Mouse (Mus musculus) hindbrain, embryonic 15.5 days (tissue): ENCODE results near the gene Top3b. TPM values are rescaled to one million over a fixed set of nuclear protein-coding genes. Genes with fewer than 3 reads are reported as not detected.
"Not testable (repeated sequence)": the region's sequence is repeated elsewhere in the genome, so short reads cannot be mapped to it uniquely, and the experiment has no call there.

ENCODE experiments used
- ATAC-seq: fragments of 200-750 bp; cut with Nextera tagmentation; 2 replicates; pipeline ENCODE4 v1.8.0; 2017; ENCODE audit warnings: low read depth, moderate number of reproducible peaks, moderate TSS enrichment; ENCODE audit not compliant: low FRiP score
- H3K27ac ChIP-seq: fragments of 300-500 bp; sonication (generic); replicated peaks from 2 replicates; pipeline ENCODE4 v1.5.1; 2015; ENCODE audit warnings: mild to moderate bottlenecking, inconsistent platforms
- H3K27me3 ChIP-seq: fragments of 300-500 bp; sonication (generic); 2 replicates; pipeline ENCODE4 v1.6.1; 2015; ENCODE audit warnings: control low read depth, inconsistent platforms
- H3K36me3 ChIP-seq: fragments of 300-500 bp; sonication (generic); 2 replicates; pipeline ENCODE4 v1.6.1; 2015; ENCODE audit warnings: control low read depth, inconsistent platforms
- H3K4me1 ChIP-seq: fragments of 300-500 bp; sonication (generic); replicated peaks from 2 replicates; pipeline ENCODE4 v1.6.1; 2015; ENCODE audit warnings: control low read depth, inconsistent platforms
- H3K4me2 ChIP-seq: fragments of 300-500 bp; sonication (generic); 2 replicates; pipeline ENCODE4 v1.6.1; 2015; ENCODE audit warnings: moderate library complexity, mild to moderate bottlenecking, inconsistent platforms
- H3K4me3 ChIP-seq: fragments of 300-500 bp; sonication (generic); 2 replicates; pipeline ENCODE4 v1.5.1; 2015; ENCODE audit warnings: mild to moderate bottlenecking, inconsistent platforms
- H3K9ac ChIP-seq: fragments of 300-500 bp; sonication (generic); 2 replicates; pipeline ENCODE4 v1.6.1; 2015; ENCODE audit warnings: inconsistent platforms
- H3K9me3 ChIP-seq: fragments of 300-500 bp; sonication (generic); 2 replicates; pipeline ENCODE4 v1.6.1; 2016; ENCODE audit warnings: control low read depth, inconsistent platforms
- WGBS: fragments of 180-500 bp; shearing (Covaris S2); methylation state at CpG from one replicate; pipeline ENCODE4 v1.1.7; 2015; 5-methylcytosine and 5-hydroxymethylcytosine counted together
- polyA plus RNA-seq: library from polyadenylated mRNA; unstranded; fragments of >200 nt; fragmentation: Nextera tagmentation; extraction: Ambion mirVana; gene quantifications from 2 replicates; pipeline ENCODE4 v1.2.1, GENCODE M21; 2015

The Top3b gene
- polyA plus RNA-seq, result 65.4 and 74.2 TPM in 2 replicates

DNA sequence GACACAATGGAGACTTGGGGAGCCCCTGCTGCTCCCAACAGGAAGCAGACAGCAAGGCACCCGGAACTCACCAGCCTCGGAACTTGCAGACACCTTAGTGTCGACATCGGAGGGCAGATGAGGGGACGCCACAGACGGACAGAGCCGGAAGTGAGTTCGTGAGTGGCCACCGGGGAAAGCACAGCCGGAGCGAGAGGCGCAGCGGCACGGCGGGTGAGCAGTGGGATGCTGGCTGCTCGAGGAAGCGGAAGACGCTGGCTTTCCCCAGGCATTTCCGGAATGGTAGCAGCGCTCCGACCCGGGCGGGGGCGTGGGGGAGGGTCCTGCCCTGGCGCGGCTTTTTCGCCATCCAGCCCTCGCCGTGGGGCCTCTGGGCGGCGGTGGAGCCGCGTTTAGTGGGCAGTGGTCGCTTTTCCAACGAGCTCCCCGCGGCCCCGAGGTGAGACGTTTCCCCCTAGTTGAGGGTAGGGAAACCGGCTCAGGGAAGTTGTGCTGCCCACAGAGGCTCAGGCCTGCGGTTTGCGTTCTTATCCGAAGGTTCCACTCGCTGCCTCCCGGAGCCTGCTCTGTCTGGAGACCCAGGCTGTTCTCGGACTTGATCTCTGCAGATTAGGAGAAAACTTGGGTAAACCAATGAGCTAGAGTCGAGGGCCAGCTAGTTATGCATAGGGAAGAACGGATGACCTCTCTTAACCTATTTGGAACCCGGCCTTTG, at the start of gene Top3b, which contains the start of gene Vpreb1:
Top3b (plus strand) TSS at position 120 of the 715 bp plus-strand sequence.
Vpreb1 (minus strand) TSS at position 227 of the 715 bp plus-strand sequence.
- no peaks in the 10 kb centered on the region for H3K9me3 ChIP-seq
- peak; percentile 97 for ATAC-seq
- no peaks in the 10 kb centered on the region for H3K27me3 ChIP-seq
- under 1% methylated on average over 48 of the region's 49 CpGs for WGBS
- H3K36me3 ChIP-seq, result peaks cover 7% of the 10 kb centered on the region
- peak within 1 kb of the TSS; percentile 91 for H3K27ac ChIP-seq
- peak within 1 kb of the TSS; percentile 83 for H3K9ac ChIP-seq
- H3K4me3 ChIP-seq, result peak within 1 kb of the TSS; percentile 76
- peak within 1 kb of the TSS; percentile 61 for H3K4me2 ChIP-seq
- peaks cover 20% of the 10 kb centered on the region for H3K4me1 ChIP-seq

- Histone ChIP-seq H3K27ac (no peak overlapping the region), H3K9ac (no peak overlapping the region), H3K36me3 (peaks cover 2% of the 10 kb centered on the region; the same call in 1 of the 2 replicates), H3K9me3 (peaks cover 2% of the 10 kb centered on the region; the same call in 1 of the 2 replicates), H3K4me1 (no peaks in the 10 kb centered on the region), H3K4me3 (no peak overlapping the region), H3K4me2 (no peak overlapping the region), H3K27me3 (no peaks in the 10 kb centered on the region)
- 35% methylated on average over 5 of the region's 5 CpGs for WGBS
- no peak for ATAC-seq
These were observed 45.1 kb upstream of the Top3b start for GRCm38 (mm10) chr16:16825476-16825875.

DNA sequence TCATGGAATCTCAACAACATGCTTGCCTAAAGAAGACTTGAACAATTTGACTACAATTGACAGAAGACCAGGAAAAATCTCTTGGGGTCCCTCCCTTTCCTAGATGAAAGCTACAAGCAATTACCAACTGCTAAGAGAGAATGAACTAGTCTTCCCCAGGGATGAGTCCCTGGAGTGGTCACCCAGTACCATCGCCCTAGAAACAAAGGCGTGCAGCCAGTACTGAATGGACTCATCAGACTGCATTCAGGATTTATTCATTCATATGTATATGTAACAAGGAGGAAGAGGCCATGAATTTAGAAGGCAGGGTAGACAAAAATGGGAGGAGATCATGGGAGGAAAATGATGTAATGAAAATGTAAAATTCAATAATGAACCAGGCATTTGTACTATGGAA, 44.3 kb upstream of the Top3b start:
- 76% methylated on average over 2 of the region's 2 CpGs for WGBS
- H3K36me3 ChIP-seq, result peaks cover 2% of the 10 kb centered on the region; the same call in 1 of the 2 replicates
- no peak overlapping the region for H3K4me3 ChIP-seq
- no peaks in the 10 kb centered on the region for H3K4me1 ChIP-seq
- H3K27me3 ChIP-seq, result no peaks in the 10 kb centered on the region
- no peak overlapping the region for H3K4me2 ChIP-seq
- no peak for ATAC-seq
- no peak overlapping the region for H3K27ac ChIP-seq
- no peak overlapping the region for H3K9ac ChIP-seq
- H3K9me3 ChIP-seq, result no peaks in the 10 kb centered on the region

DNA sequence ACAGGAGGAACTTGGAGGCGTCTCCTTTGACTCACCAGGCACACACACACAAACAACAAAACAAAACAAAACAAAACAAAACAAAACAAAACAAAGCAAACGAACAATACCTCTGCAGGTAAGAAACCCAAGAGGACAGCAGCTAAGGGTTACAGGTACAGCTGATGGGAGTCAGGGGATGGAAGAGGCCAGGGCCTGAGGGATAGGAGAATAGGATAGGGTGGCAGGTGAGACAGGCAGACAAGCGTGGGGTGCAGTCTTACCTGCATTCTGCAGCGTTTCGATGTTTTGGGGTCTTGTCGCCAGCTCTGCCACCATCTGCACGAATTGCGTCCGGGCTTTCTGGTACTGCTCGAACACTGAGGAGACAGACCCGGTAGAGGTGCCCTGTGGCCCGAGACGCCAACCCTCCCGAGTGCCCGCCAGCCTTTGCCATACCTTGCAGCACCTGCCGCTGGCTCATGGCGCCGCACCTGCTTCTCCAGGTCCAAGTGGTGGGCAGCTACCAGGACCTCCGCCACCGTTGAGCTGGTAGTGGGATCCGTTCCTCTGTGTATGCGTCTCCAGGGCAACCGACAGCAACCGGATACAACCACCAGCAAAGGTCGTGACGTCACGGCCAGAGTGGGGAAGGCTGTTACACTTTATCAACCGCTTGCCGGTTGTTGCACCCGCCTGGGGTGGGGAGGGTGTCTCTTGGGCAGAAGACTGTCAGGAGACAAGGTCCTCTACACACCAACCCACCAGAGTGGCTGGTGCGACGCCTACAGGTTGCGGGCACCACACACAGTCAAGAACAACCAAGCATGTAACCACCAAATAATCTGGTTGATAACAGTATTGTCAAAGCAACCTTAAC, 41.5 kb upstream of the Top3b start, which contains the start of gene Spag6l:
Spag6l (minus strand) TSS at position 700 of the 859 bp plus-strand sequence.
- WGBS, result 6% methylated on average over 33 of the region's 33 CpGs
- Histone ChIP-seq H3K27me3 (no peaks in the 10 kb centered on the region), H3K36me3 (no peaks in the 10 kb centered on the region)

DNA sequence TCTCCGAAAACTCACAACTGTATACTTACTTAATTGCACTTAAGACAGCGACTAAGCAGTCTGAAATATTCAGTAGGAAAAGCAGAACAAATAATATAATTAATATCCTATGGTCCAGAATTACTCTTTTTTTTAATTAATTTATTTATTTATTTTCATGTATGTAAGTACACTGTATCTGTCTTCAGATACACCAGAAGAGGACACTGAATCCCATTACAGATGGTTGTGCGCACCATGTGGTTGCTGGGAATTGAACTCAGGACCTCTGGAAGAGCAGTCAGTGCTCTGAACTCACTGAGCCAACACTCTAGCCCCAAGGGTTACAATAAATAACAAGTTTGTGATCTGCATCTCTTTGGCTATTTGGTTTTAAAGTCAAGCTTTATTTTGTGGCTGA, 40.9 kb upstream of the Top3b start:
- H3K4me2 ChIP-seq, result peak overlapping the region; percentile 88

More for the DNA sequence above, 41.5 kb upstream of the Top3b start, which contains the start of gene Spag6l:
- ATAC-seq, result peak; percentile 96
- Histone ChIP-seq H3K4me2 (peak within 1 kb of the TSS; percentile 88), H3K4me3 (peak within 1 kb of the TSS; percentile 81), H3K27ac (peak within 1 kb of the TSS; percentile 60), H3K9me3 (no peaks in the 10 kb centered on the region), H3K9ac (peak within 1 kb of the TSS; percentile 63), H3K4me1 (no peaks in the 10 kb centered on the region)

DNA sequence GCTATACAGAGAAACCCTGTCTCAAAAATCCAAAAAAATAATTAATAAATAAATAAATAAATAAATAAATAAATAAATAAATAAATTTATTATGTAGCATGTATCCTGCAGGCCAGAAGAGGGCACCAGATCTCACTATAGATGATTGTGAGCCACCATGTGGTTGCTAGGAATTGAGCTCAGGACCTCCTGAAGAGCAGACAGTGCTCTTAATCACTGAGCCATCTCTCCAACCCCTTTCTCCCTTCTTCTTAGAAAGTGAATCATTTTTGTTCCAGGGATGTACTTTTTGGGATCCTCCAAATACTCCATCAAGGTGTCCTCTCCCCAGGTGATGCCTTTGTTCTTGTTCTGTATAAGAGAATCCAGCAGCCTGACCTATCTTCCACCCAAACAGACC, 21.3 kb upstream of the Top3b start:
- no peak overlapping the region for H3K9ac ChIP-seq
- H3K9me3 ChIP-seq, result no peaks in the 10 kb centered on the region
- ATAC-seq, result no peak
- no peaks in the 10 kb centered on the region for H3K4me1 ChIP-seq
- no peak overlapping the region for H3K4me2 ChIP-seq
- H3K27me3 ChIP-seq, result no peaks in the 10 kb centered on the region
- no peak overlapping the region for H3K27ac ChIP-seq
- H3K36me3 ChIP-seq, result no peaks in the 10 kb centered on the region
- H3K4me3 ChIP-seq, result no peak overlapping the region

More for the DNA sequence above, 40.9 kb upstream of the Top3b start:
- Histone ChIP-seq H3K4me1 (no peaks in the 10 kb centered on the region), H3K9ac (no peak overlapping the region), H3K36me3 (no peaks in the 10 kb centered on the region), H3K27me3 (no peaks in the 10 kb centered on the region), H3K9me3 (no peaks in the 10 kb centered on the region), H3K4me3 (peak overlapping the region; percentile 81), H3K27ac (no peak overlapping the region)
- 86% methylated on average over 3 of the region's 3 CpGs for WGBS
- no peak; the same call in 1 of the 2 replicates for ATAC-seq

DNA sequence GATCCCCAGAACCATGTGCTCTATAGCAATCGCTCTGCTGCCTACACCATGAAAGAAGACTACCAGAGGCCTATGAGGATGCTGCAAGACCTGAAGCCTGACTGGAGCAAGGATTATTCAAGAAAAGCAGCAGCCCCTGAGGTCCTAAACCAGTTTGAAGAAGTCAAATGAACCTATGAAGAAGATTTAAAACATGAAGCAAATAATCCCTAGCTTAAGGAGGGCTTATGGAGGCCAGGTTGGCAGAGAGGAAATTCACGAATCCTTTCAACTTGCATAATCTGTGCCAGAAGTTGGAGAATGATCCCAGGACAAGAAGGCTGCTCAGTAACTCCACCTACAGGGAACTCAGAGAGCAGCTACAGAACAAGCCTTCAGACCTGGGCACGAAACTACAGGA, 18.1 kb upstream of the Top3b start:
- H3K27me3 ChIP-seq, result no peaks in the 10 kb centered on the region
- H3K27ac ChIP-seq, result no peak overlapping the region
- no peaks in the 10 kb centered on the region for H3K4me1 ChIP-seq
- H3K4me2 ChIP-seq, result no peak overlapping the region
- no peaks in the 10 kb centered on the region for H3K9me3 ChIP-seq
- no peak overlapping the region for H3K9ac ChIP-seq
- no peak overlapping the region for H3K4me3 ChIP-seq
- no peaks in the 10 kb centered on the region for H3K36me3 ChIP-seq
- no peak for ATAC-seq
- WGBS, result 90% methylated on average over 3 of the region's 3 CpGs

- no peak overlapping the region for H3K4me2 ChIP-seq
- ATAC-seq, result no peak
- H3K9ac ChIP-seq, result no peak overlapping the region
- 31% methylated on average over 6 of the region's 6 CpGs for WGBS
- H3K27ac ChIP-seq, result no peak overlapping the region
- no peaks in the 10 kb centered on the region for H3K36me3 ChIP-seq
- H3K4me1 ChIP-seq, result no peaks in the 10 kb centered on the region
- H3K4me3 ChIP-seq, result no peak overlapping the region
- H3K27me3 ChIP-seq, result no peaks in the 10 kb centered on the region
- no peaks in the 10 kb centered on the region for H3K9me3 ChIP-seq
These were observed 15.7 kb upstream of the Top3b start for GRCm38 (mm10) chr16:16854836-16855235.

- H3K27ac ChIP-seq, result no peak overlapping the region
- ATAC-seq, result no peak
- H3K4me2 ChIP-seq, result no peak overlapping the region
- no peaks in the 10 kb centered on the region for H3K9me3 ChIP-seq
- WGBS, result 97% methylated on average over 1 of the region's 1 CpGs
- no peaks in the 10 kb centered on the region for H3K27me3 ChIP-seq
- H3K4me1 ChIP-seq, result no peaks in the 10 kb centered on the region
- H3K4me3 ChIP-seq, result no peak overlapping the region
- no peaks in the 10 kb centered on the region for H3K36me3 ChIP-seq
- H3K9ac ChIP-seq, result no peak overlapping the region
These were observed 15.0 kb upstream of the Top3b start for GRCm38 (mm10) chr16:16855541-16855940.

DNA sequence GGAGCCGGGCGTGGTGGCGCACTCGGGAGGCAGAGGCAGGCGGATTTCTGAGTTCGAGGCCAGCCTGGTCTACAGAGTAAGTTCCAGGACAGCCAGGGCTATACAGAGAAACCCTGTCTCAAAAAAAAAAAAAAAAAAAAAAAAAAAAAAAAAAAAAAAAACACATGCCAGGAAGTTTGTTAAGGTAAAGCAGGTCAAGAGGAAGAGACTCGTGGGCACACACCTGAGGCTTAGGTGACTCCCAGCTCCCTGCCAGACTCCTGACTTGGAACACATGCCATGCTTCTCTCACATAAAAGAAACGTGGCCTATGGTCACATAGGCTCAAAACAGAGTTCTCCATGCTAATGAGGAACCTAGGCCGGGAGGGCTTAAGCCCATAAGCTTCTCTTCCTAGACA, 14.5 kb upstream of the Top3b start:
- WGBS, result 87% methylated on average over 9 of the region's 9 CpGs
- H3K27me3 ChIP-seq, result not testable (repeated sequence)

GRCm38 (mm10) chr16:16856731-16857476, 13.6 kb upstream of the Top3b start:
- Histone ChIP-seq H3K4me2 (no peak overlapping the region), H3K36me3 (no peaks in the 10 kb centered on the region), H3K27ac (no peak overlapping the region), H3K4me3 (no peak overlapping the region), H3K9ac (no peak overlapping the region), H3K4me1 (no peaks in the 10 kb centered on the region), H3K9me3 (no peaks in the 10 kb centered on the region), H3K27me3 (no peaks in the 10 kb centered on the region)
- ATAC-seq, result no peak
- 81% methylated on average over 13 of the region's 13 CpGs for WGBS

More for the DNA sequence above, 14.5 kb upstream of the Top3b start:
- not testable (repeated sequence) for H3K4me1 ChIP-seq, H3K36me3 ChIP-seq, H3K9me3 ChIP-seq, H3K4me2 ChIP-seq, H3K4me3 ChIP-seq, H3K9ac ChIP-seq, H3K27ac ChIP-seq, ATAC-seq
